Mouse (Mus musculus): ENCODE results near the gene Serpinb9.

The Serpinb9 gene

GRCm38 (mm10) chr13:33002950-33003349 is at the start of gene Serpinb9:
Gene Serpinb9 (plus strand): TSS chr13:33003250.
- no peak for DNase-seq (ENCODE audit: low spot score)

GRCm38 (mm10) chr13:32956537-32956936 is 46.5 kb upstream of the Serpinb9 start:
- DNase-seq (ENCODE audit: low spot score), result no peak

GRCm38 (mm10) chr13:32957917-32958316 is 45.1 kb upstream of the Serpinb9 start:
- no peak for DNase-seq (ENCODE audit: low spot score)

GRCm38 (mm10) chr13:32958521-32958920 is 44.5 kb upstream of the Serpinb9 start:
- peak; percentile 8 for DNase-seq (ENCODE audit: low spot score)

- no peak for DNase-seq (ENCODE audit: low spot score)
These were observed 38.9 kb upstream of the Serpinb9 start for GRCm38 (mm10) chr13:32963990-32964753.

- DNase-seq (ENCODE audit: low spot score), result peak; percentile 15
These were observed 37.9 kb upstream of the Serpinb9 start, which contains the start of gene Serpinb6b for GRCm38 (mm10) chr13:32964989-32965811. Gene Serpinb6b (plus strand): TSS chr13:32965209.

GRCm38 (mm10) chr13:32966116-32966515 is 36.9 kb upstream of the Serpinb9 start:
- DNase-seq (ENCODE audit: low spot score), result no peak

GRCm38 (mm10) chr13:32967233-32967632 is 35.8 kb upstream of the Serpinb9 start:
- DNase-seq (ENCODE audit: low spot score), result no peak

GRCm38 (mm10) chr13:32968353-32968984 is 34.6 kb upstream of the Serpinb9 start:
- no peak for DNase-seq (ENCODE audit: low spot score)

GRCm38 (mm10) chr13:32968996-32969640 is 33.9 kb upstream of the Serpinb9 start:
- no peak for DNase-seq (ENCODE audit: low spot score)

- no peak for DNase-seq (ENCODE audit: low spot score)
These were observed 33.4 kb upstream of the Serpinb9 start for GRCm38 (mm10) chr13:32969641-32970040.

GRCm38 (mm10) chr13:32970776-32971175 is 32.3 kb upstream of the Serpinb9 start:
- DNase-seq (ENCODE audit: low spot score), result no peak

- no peak for DNase-seq (ENCODE audit: low spot score)
These were observed 28.8 kb upstream of the Serpinb9 start for GRCm38 (mm10) chr13:32974268-32974667.

GRCm38 (mm10) chr13:32974889-32975460 is 28.1 kb upstream of the Serpinb9 start:
- no peak for DNase-seq (ENCODE audit: low spot score)

- DNase-seq (ENCODE audit: low spot score), result no peak
These were observed 27.3 kb upstream of the Serpinb9 start for GRCm38 (mm10) chr13:32975710-32976109.

- no peak for DNase-seq (ENCODE audit: low spot score)
These were observed 20.5 kb upstream of the Serpinb9 start for GRCm38 (mm10) chr13:32982556-32983042.

GRCm38 (mm10) chr13:32986256-32986655 is 16.8 kb upstream of the Serpinb9 start:
- DNase-seq (ENCODE audit: low spot score), result no peak

- no peak for DNase-seq (ENCODE audit: low spot score)
These were observed 9.7 kb upstream of the Serpinb9 start for GRCm38 (mm10) chr13:32993152-32993893.

GRCm38 (mm10) chr13:32993894-32994242 is 9.2 kb upstream of the Serpinb9 start:
- no peak for DNase-seq (ENCODE audit: low spot score)

GRCm38 (mm10) chr13:32995051-32995450 is 8.0 kb upstream of the Serpinb9 start:
- no peak for DNase-seq (ENCODE audit: low spot score)

- no peak for DNase-seq (ENCODE audit: low spot score)
These were observed 1.7 kb upstream of the Serpinb9 start for GRCm38 (mm10) chr13:33001341-33001740.
